8 mouse cellular contexts compared by ENCODE assay signal in the genomic region with DNA sequence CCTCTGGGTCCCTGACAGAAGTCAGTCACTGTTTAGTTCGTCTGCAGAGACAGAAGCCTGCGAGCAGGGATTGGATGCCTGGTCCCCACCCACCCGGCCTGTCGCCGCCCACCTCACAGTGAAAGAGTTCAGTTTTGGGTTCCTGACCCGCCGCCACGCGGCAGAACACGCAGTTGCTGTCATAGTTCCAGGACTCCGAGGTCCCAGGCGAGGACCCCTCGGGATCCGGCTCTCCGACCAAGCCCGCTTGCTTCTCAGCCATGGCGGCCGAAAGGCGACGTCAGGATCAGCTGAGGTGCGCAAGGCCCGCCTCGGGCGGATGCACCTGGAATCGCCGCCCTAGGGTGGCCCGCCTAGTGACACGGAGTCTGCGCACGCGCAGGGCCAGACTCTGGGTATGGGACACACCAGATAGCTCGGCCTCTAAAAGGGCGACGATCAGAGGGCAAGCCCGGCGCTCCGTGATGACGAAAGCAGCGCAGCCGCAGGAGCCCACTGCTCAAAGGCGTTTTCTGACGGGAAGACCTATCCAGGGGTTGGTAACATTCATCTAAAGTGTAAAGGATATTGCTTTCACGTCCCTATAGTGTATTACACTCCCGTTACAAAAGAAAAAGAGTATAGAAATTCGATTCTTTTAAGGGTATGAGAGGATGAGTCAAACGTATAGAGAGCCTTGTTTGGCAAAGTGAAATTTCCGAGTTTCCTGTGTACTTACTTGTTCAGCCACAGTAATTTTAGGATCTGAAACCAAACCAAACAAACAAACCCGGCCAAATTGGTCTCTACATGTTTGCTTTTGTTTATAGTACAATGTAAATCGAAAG. TPM values are rescaled to one million over a fixed set of nuclear protein-coding genes. Genes with fewer than 3 reads are reported as not detected.
DNase-seq lines count a peak whose midpoint lies in the region; ATAC-seq and TF ChIP-seq lines count a peak whose summit lies in the region.

No protein-coding gene starts in this region.

- H3K27ac ChIP-seq in forebrain, embryonic 12.5 days, result peak overlapping the region; percentile 87
- peak overlapping the region; percentile 99 for H3K27ac ChIP-seq in heart, postnatal 0 days (ENCODE audit: low read depth)
- H3K27ac ChIP-seq in liver, embryonic 16.5 days (ENCODE audit: low read length), result peak overlapping the region; percentile 99
- peak overlapping the region; percentile 90 for H3K27ac ChIP-seq in neural tube, embryonic 13.5 days (replicated peaks)
- peak overlapping the region; percentile 69 for H3K27ac ChIP-seq in testis, adult 2 months (ENCODE audit: control insufficient read depth, insufficient read depth, low read depth, low read length)

- peak; percentile 83 for TF ChIP-seq EP300 in heart, postnatal 0 days (IDR thresholded peaks at IDR 0.05; ENCODE audit: low read depth)

- no peaks in the 10 kb centered on the region for H3K27me3 ChIP-seq in E14TG2a.4 (ENCODE audit: insufficient read depth, low read length)
- H3K27me3 ChIP-seq in forebrain, embryonic 12.5 days, result no peaks in the 10 kb centered on the region
- no peaks in the 10 kb centered on the region for H3K27me3 ChIP-seq in heart, postnatal 0 days (ENCODE audit: control insufficient read depth, insufficient read depth, low read length)
- no peaks in the 10 kb centered on the region for H3K27me3 ChIP-seq in liver, embryonic 16.5 days (ENCODE audit: control insufficient read depth, insufficient read depth, low read depth, low read length)
- H3K27me3 ChIP-seq in neural tube, embryonic 13.5 days, result 0 out of 2 replicates have a peak, but pooled peaks cover 3% of the 10 kb centered on the region
- H3K27me3 ChIP-seq in testis, adult 2 months (ENCODE audit: control insufficient read depth, insufficient read depth, low read length), result no peaks in the 10 kb centered on the region

- WGBS in forebrain, embryonic 12.5 days, result 2% methylated on average over 49 of the region's 49 CpGs
- 2% methylated on average over 49 of the region's 49 CpGs for WGBS in heart, postnatal 0 days
- 1% methylated on average over 49 of the region's 49 CpGs for WGBS in liver, embryonic 16.5 days (ENCODE audit: insufficient replicate concordance)
- WGBS in neural tube, embryonic 13.5 days, result 1% methylated on average over 49 of the region's 49 CpGs

- peak; percentile 88 for TF ChIP-seq POLR2A in testis, adult 2 months (IDR thresholded peaks at IDR 0.05; ENCODE audit: control insufficient read depth, low read depth, low read length)

- peak overlapping the region; percentile 90 for H3K4me3 ChIP-seq in E14TG2a.4 (replicated peaks; ENCODE audit: low read length)
- peak overlapping the region; percentile 69 for H3K4me3 ChIP-seq in forebrain, embryonic 12.5 days (replicated peaks)
- peak overlapping the region; percentile 71 for H3K4me3 ChIP-seq in heart, postnatal 0 days (ENCODE audit: low read depth, low read length)
- peak overlapping the region; percentile 88 for H3K4me3 ChIP-seq in liver, embryonic 16.5 days (ENCODE audit: low read depth, low read length)
- peak overlapping the region; percentile 56 for H3K4me3 ChIP-seq in neural tube, embryonic 13.5 days
- H3K4me3 ChIP-seq in testis, adult 2 months (ENCODE audit: control insufficient read depth, low read depth, low read length), result peak overlapping the region; percentile 84

- no peaks in the 10 kb centered on the region for H3K9me3 ChIP-seq in E14TG2a.4 (ENCODE audit: low read length)
- no peaks in the 10 kb centered on the region for H3K9me3 ChIP-seq in forebrain, embryonic 12.5 days
- no peaks in the 10 kb centered on the region for H3K9me3 ChIP-seq in heart, postnatal 0 days (replicated peaks; ENCODE audit: control insufficient read depth, low read length)
- H3K9me3 ChIP-seq in liver, embryonic 16.5 days (replicated peaks; ENCODE audit: control insufficient read depth, low read length), result no peaks in the 10 kb centered on the region
- H3K9me3 ChIP-seq in neural tube, embryonic 13.5 days, result no peaks in the 10 kb centered on the region

- no peak for TF ChIP-seq CTCF in E14TG2a.4 (conservative IDR thresholded peaks at IDR 0.05; ENCODE audit: low read length)
- TF ChIP-seq CTCF in heart, postnatal 0 days (IDR thresholded peaks at IDR 0.05; ENCODE audit: low read depth), result peak; percentile 13; the same call in 1 of the 2 replicates
- TF ChIP-seq CTCF in testis, adult 2 months (IDR thresholded peaks at IDR 0.05; ENCODE audit: control insufficient read depth, insufficient read depth, insufficient replicate concordance, low read depth, low read length), result no peak

- ATAC-seq in forebrain, embryonic 12.5 days (ENCODE audit: low FRiP score), result peak; percentile 100
- ATAC-seq in heart, postnatal 0 days (ENCODE audit: insufficient read depth, low read depth), result peak; percentile 100
- ATAC-seq in liver, embryonic 16.5 days (ENCODE audit: low read depth), result peak; percentile 100
- ATAC-seq in neural tube, embryonic 13.5 days (ENCODE audit: low read depth), result peak; percentile 100

- no peaks in the 10 kb centered on the region; the same call in 1 of the 2 replicates for H3K36me3 ChIP-seq in E14TG2a.4 (ENCODE audit: insufficient read depth, low read length)
- H3K36me3 ChIP-seq in forebrain, embryonic 12.5 days (replicated peaks), result no peaks in the 10 kb centered on the region
- peaks cover 2% of the 10 kb centered on the region; the same call in 1 of the 2 replicates for H3K36me3 ChIP-seq in heart, postnatal 0 days (replicated peaks; ENCODE audit: control insufficient read depth, insufficient read depth, low read length)
- H3K36me3 ChIP-seq in liver, embryonic 16.5 days (ENCODE audit: control insufficient read depth, insufficient read depth), result no peaks in the 10 kb centered on the region
- H3K36me3 ChIP-seq in neural tube, embryonic 13.5 days, result no peaks in the 10 kb centered on the region
- H3K36me3 ChIP-seq in testis, adult 2 months (ENCODE audit: control insufficient read depth, insufficient read depth, low read length), result no peaks in the 10 kb centered on the region

- DNase-seq in c-Kit-positive CD71-positive TER-119-positive erythroid progenitor cells, embryonic 14.5 days (ENCODE audit: low spot score), result peak; percentile 98
- peak; percentile 97 for DNase-seq in heart, postnatal 0 days (ENCODE audit: low spot score)
- peak; percentile 99 for DNase-seq in kidney, postnatal 4 days

- H3K4me1 ChIP-seq in E14TG2a.4 (replicated peaks; ENCODE audit: low read depth, low read length), result peaks cover 14% of the 10 kb centered on the region
- H3K4me1 ChIP-seq in forebrain, embryonic 12.5 days, result peaks cover 6% of the 10 kb centered on the region; the same call in 1 of the 2 replicates
- no peaks in the 10 kb centered on the region for H3K4me1 ChIP-seq in heart, postnatal 0 days (ENCODE audit: control insufficient read depth, insufficient read depth)
- peaks cover 4% of the 10 kb centered on the region for H3K4me1 ChIP-seq in liver, embryonic 16.5 days (ENCODE audit: control insufficient read depth, low read depth, low read length)
- H3K4me1 ChIP-seq in neural tube, embryonic 13.5 days (replicated peaks), result peaks cover 11% of the 10 kb centered on the region
- H3K4me1 ChIP-seq in testis, adult 2 months (ENCODE audit: control insufficient read depth, insufficient read depth, low read length), result no peaks in the 10 kb centered on the region

- H3K9ac ChIP-seq in forebrain, embryonic 12.5 days, result peak overlapping the region; percentile 71
- peak overlapping the region; percentile 67 for H3K9ac ChIP-seq in heart, postnatal 0 days (replicated peaks; ENCODE audit: low read depth, low read length)
- H3K9ac ChIP-seq in liver, embryonic 16.5 days (ENCODE audit: low read depth, low read length), result peak overlapping the region; percentile 84
- peak overlapping the region; percentile 70 for H3K9ac ChIP-seq in neural tube, embryonic 13.5 days

- peak overlapping the region; percentile 66 for H3K4me2 ChIP-seq in forebrain, embryonic 12.5 days
- peak overlapping the region; percentile 79 for H3K4me2 ChIP-seq in heart, postnatal 0 days (ENCODE audit: low read depth, low read length)
- H3K4me2 ChIP-seq in liver, embryonic 16.5 days (ENCODE audit: low read depth, low read length), result peak overlapping the region; percentile 97
- peak overlapping the region; percentile 69 for H3K4me2 ChIP-seq in neural tube, embryonic 13.5 days

RNA-seq across cellular contexts. Expression of gene Hint3, which starts 11.1 kb away (rescaled TPM):
- polyA plus RNA-seq in forebrain, embryonic 12.5 days (2016; fragmentation: Nextera tagmentation; extraction: Ambion mirVana), result 18.5 and 22.7 TPM in 2 replicates
- total RNA-seq in heart, postnatal 0 days (2014; rRNA removed; ENCODE audit: low replicate concordance), result 20.5 and 33.4 TPM in 2 replicates
- 75.0 and 85.1 TPM in 2 replicates for polyA plus RNA-seq in heart, postnatal 0 days (2015; fragmentation: Nextera tagmentation; extraction: Ambion mirVana)
- polyA plus RNA-seq in liver, embryonic 16.5 days (2015; fragmentation: Nextera tagmentation; extraction: Ambion mirVana), result 17.0 and 17.1 TPM in 2 replicates
- polyA plus RNA-seq in neural tube, embryonic 13.5 days (2015; fragmentation: Nextera tagmentation; extraction: Ambion mirVana), result 21.6 and 22.1 TPM in 2 replicates
- 12.5 and 13.1 TPM in 2 replicates for polyA plus RNA-seq in testis, adult 2 months (2012; rRNA removed)

RNA-seq across cellular contexts. Expression of gene Trmt11, which starts 17.8 kb away (rescaled TPM):
- polyA plus RNA-seq in forebrain, embryonic 12.5 days (2016; fragmentation: Nextera tagmentation; extraction: Ambion mirVana), result 30.1 and 32.5 TPM in 2 replicates
- 4.0 and 9.1 TPM in 2 replicates for total RNA-seq in heart, postnatal 0 days (2014; rRNA removed; ENCODE audit: low replicate concordance)
- 8.7 and 11.3 TPM in 2 replicates for polyA plus RNA-seq in heart, postnatal 0 days (2015; fragmentation: Nextera tagmentation; extraction: Ambion mirVana)
- 10.5 and 12.7 TPM in 2 replicates for polyA plus RNA-seq in liver, embryonic 16.5 days (2015; fragmentation: Nextera tagmentation; extraction: Ambion mirVana)
- polyA plus RNA-seq in neural tube, embryonic 13.5 days (2015; fragmentation: Nextera tagmentation; extraction: Ambion mirVana), result 20.6 and 22.8 TPM in 2 replicates
- 0.87 and 0.91 TPM in 2 replicates for polyA plus RNA-seq in testis, adult 2 months (2012; rRNA removed)

Comparison
In these comparisons a context has a peak if more than half of its experiments do, and no peak if none do; other contexts are left out.
1. Peak in every context shown above with its lines: DNase-seq, ATAC-seq, H3K4me3 ChIP-seq and H3K27ac ChIP-seq.